Mouse (Mus musculus): ENCODE measurements around the gene Rnf152. TPM values are rescaled to one million over a fixed set of nuclear protein-coding genes. Genes with fewer than 3 reads are reported as not detected.

Rnf152 gene
- polyA plus RNA-seq (2014; fragmentation: Illumina TruSeq; extraction: RNeasy Lipid Tissue Mini Kit (QIAGEN cat#74804); ENCODE audit: insufficient read depth, low read depth, low replicate concordance): 0.21 TPM

DNA sequence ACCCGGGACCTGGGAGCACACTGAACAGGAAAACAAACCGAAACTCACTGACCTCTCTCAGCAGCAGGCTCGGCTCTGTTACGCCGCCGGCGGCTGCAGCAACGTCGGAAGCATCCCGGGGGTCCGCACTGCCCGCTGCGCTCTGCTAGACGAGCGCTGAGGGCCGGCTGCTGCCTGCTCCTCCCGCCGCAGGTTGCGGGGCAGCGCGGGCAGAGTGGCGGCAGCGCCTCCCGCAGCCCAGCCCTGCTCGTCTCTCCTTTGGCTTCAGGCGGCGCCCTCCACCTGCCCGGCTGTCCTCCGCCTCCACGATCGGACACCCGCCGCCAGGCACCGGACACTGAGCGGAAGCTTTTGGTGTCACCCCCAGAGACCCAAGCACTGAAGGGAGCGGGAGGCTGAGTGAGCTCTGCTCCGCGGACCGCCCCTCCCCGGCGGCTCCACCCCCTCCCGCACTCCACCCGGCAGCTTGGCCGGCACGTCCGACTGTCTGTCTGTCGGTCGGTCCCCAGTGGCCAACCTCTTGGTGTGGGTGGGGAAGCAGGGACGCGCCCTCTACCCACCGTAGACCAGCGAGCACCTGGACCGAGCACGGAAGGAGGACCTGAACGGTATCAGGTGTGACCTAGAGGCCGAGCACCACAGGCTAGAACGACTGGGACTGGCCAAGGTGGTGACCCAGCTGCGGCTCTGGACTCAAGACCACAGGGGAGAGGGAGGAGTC is at the start of gene Rnf152:
Gene Rnf152, minus strand, starts transcription at position 420 of the 721 bp plus-strand sequence.

Data from lung, adult 10 weeks (tissue).